Mouse (Mus musculus): Measurements from ENCODE around the gene Hcst. TPM values are rescaled to one million over a fixed set of nuclear protein-coding genes. Genes with fewer than 3 reads are reported as not detected.
A peak's percentile ranks its signal among the peaks of the same experiment; 100 is the strongest.

Gene Hcst
- polyA plus RNA-seq, 1 experiment from 2014 or later, result 4.0 TPM

DNA sequence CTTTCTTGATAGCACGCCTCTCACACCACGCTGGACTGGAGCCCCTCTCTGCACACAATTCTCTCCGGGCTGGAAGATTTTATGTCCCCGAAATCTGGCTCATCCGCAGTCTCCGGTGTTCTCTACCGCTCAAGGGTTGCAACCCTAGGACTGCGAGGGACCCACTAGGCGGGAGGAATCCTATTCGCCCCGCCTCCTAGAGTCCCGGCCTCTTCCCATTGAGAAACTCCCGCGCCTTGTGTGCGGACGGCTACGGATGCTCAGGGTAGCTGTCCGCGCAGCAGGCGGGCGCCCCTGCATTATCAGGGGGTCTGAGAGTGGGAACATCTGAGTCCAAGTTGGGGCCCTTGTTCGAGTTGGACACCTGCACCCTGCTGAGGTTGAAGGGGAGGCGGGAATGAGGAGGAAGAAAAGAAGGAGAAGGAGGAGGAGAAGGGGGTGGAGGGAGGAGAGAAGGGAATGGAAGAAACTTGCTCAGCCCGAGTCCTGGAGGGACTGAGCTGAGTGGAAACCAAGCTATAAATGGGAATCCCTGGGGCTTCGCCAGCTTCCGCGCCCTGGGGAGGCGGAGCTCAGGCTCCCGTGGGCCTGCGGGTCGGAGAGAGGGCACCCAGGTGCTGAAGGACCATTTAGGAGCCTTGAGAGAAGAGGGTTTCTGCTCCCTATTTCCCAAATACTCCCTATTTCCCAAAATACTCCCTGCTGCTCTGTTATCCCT, 37.4 kb upstream of the Hcst start:
- 1% methylated on average over 31 of the region's 31 CpGs for WGBS

DNA sequence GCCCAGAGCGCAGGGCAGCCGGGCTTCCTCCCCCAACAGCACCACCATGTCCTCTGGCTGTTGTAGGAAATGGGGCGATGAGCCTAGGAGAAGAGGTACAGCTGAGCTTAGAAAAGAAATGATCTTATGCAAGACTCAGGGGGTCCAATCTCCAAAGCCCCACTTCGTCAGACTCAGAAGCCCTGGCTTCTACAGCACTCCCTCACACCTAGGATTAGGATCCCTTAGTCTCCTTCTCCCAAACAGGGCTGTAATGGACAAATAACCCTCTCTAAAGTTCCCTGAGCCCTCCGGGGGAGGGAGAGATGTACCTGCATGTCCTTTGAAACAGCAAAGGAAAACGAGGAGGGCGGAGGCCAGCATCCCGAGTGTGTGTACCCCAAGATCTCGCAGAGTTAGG, 36.8 kb upstream of the Hcst start:
- Histone ChIP-seq H3K4me3 (ENCODE audit: low read depth, low read length) (no peak overlapping the region; the same call in 1 of the 2 replicates), H3K9me3 (ENCODE audit: control insufficient read depth) (no peaks in the 10 kb centered on the region), H3K36me3 (ENCODE audit: control insufficient read depth, insufficient read depth) (no peaks in the 10 kb centered on the region), H3K27ac (ENCODE audit: low read depth, low read length) (no peak overlapping the region), H3K9ac (ENCODE audit: low read depth, low read length) (no peak overlapping the region), H3K4me1 (replicated peaks; ENCODE audit: control insufficient read depth, insufficient read depth, low read length) (no peaks in the 10 kb centered on the region), H3K27me3 (replicated peaks; ENCODE audit: control insufficient read depth, insufficient read depth, low read length) (peaks cover 84% of the 10 kb centered on the region), H3K4me2 (replicated peaks; ENCODE audit: low read depth) (no peak overlapping the region)
- ATAC-seq, result no peak
- WGBS, result 2% methylated on average over 9 of the region's 9 CpGs
- TF ChIP-seq CTCF (IDR thresholded peaks at IDR 0.05; ENCODE audit: low read depth), result no peak

More for the DNA sequence above, 37.4 kb upstream of the Hcst start:
- Histone ChIP-seq H3K4me1 (replicated peaks; ENCODE audit: control insufficient read depth, insufficient read depth, low read length) (no peaks in the 10 kb centered on the region), H3K27ac (ENCODE audit: low read depth, low read length) (no peak overlapping the region), H3K4me3 (ENCODE audit: low read depth, low read length) (no peak overlapping the region; the same call in 1 of the 2 replicates), H3K9me3 (ENCODE audit: control insufficient read depth) (no peaks in the 10 kb centered on the region), H3K4me2 (replicated peaks; ENCODE audit: low read depth) (peak overlapping the region; percentile 35), H3K27me3 (replicated peaks; ENCODE audit: control insufficient read depth, insufficient read depth, low read length) (peaks cover 84% of the 10 kb centered on the region), H3K9ac (ENCODE audit: low read depth, low read length) (no peak overlapping the region), H3K36me3 (ENCODE audit: control insufficient read depth, insufficient read depth) (no peaks in the 10 kb centered on the region)
- no peak for TF ChIP-seq CTCF (IDR thresholded peaks at IDR 0.05; ENCODE audit: low read depth)
- no peak for ATAC-seq

DNA sequence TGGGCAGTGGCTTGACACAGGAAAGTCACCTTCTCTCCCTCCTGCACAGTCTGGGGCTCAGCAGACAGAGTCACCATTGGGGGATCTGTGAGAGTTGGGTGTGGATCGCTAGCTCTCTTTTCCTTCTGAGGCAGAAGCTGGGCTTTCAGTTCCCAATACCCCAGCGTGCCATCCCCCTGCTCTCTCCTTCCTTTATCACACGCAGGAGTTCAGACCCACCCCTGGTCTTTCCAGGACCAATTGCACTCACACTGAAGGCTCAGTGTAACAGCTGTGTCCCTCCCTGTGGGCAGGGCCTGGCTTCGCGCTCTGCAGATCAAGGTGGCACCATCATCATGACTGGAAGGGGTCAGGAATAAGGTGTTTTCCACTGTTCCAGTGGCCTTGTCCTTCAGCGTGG, 34.6 kb upstream of the Hcst start:
- Histone ChIP-seq H3K4me2 (replicated peaks; ENCODE audit: low read depth) (peak overlapping the region; percentile 56), H3K27me3 (replicated peaks; ENCODE audit: control insufficient read depth, insufficient read depth, low read length) (peaks cover 66% of the 10 kb centered on the region), H3K36me3 (ENCODE audit: control insufficient read depth, insufficient read depth) (no peaks in the 10 kb centered on the region), H3K9me3 (ENCODE audit: control insufficient read depth) (no peaks in the 10 kb centered on the region), H3K9ac (ENCODE audit: low read depth, low read length) (no peak overlapping the region), H3K27ac (ENCODE audit: low read depth, low read length) (no peak overlapping the region), H3K4me3 (ENCODE audit: low read depth, low read length) (0 out of 2 replicates have a peak overlapping the region, but pooled peaks have one; percentile 18), H3K4me1 (replicated peaks; ENCODE audit: control insufficient read depth, insufficient read depth, low read length) (no peaks in the 10 kb centered on the region)
- TF ChIP-seq CTCF (IDR thresholded peaks at IDR 0.05; ENCODE audit: low read depth), result no peak
- ATAC-seq, result no peak
- 8% methylated on average over 6 of the region's 6 CpGs for WGBS

DNA sequence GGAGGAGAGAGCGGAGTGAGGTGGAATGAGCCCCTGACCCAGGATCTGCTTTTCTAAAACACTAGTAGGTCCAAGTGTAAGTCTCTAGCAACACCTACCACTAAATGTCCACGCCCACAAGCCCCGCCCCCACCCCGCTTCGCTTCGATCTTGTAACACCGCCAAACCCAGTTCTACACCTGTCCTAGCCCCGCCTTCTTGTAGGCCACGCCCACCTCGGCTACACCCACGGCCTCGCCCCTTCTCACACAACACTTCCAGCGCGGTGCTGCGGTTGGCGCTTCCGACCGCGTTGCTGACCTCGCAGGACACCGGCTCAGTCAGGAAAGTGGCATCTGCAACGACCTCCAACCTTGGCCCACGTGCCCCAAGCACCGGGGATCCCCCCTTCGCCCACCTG, 34.1 kb upstream of the Hcst start:
- Histone ChIP-seq H3K36me3 (ENCODE audit: control insufficient read depth, insufficient read depth) (no peaks in the 10 kb centered on the region), H3K9me3 (ENCODE audit: control insufficient read depth) (no peaks in the 10 kb centered on the region), H3K4me3 (ENCODE audit: low read depth, low read length) (0 out of 2 replicates have a peak overlapping the region, but pooled peaks have one; percentile 18), H3K4me2 (replicated peaks; ENCODE audit: low read depth) (peak overlapping the region; percentile 56), H3K27ac (ENCODE audit: low read depth, low read length) (no peak overlapping the region), H3K9ac (ENCODE audit: low read depth, low read length) (no peak overlapping the region), H3K4me1 (replicated peaks; ENCODE audit: control insufficient read depth, insufficient read depth, low read length) (no peaks in the 10 kb centered on the region), H3K27me3 (replicated peaks; ENCODE audit: control insufficient read depth, insufficient read depth, low read length) (peaks cover 61% of the 10 kb centered on the region)
- ATAC-seq, result peak; percentile 76
- 1% methylated on average over 25 of the region's 25 CpGs for WGBS
- no peak for TF ChIP-seq CTCF (IDR thresholded peaks at IDR 0.05; ENCODE audit: low read depth)

DNA sequence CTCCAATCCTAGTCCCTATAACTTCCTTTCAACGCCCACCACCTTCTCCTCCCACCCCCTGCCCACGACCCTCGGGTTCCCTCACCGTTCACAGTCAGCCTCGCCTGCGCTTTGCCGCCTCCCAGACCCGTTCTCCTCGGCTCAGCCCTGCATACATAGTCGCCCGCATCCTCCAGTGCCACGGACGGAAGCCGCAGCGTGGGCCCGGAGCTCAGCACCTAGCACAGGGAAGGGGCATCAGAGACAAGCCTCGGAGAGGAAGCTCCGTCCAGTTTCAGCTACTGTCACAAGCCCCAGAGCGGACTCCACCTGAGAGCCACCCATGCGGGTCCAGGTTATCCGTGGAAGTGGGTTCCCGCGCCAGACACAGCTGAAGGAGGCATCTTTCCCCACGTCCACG, 33.7 kb upstream of the Hcst start:
- Histone ChIP-seq H3K9me3 (ENCODE audit: control insufficient read depth) (no peaks in the 10 kb centered on the region), H3K27ac (ENCODE audit: low read depth, low read length) (no peak overlapping the region), H3K27me3 (replicated peaks; ENCODE audit: control insufficient read depth, insufficient read depth, low read length) (peaks cover 57% of the 10 kb centered on the region), H3K4me3 (ENCODE audit: low read depth, low read length) (0 out of 2 replicates have a peak overlapping the region, but pooled peaks have one; percentile 18), H3K4me1 (replicated peaks; ENCODE audit: control insufficient read depth, insufficient read depth, low read length) (no peaks in the 10 kb centered on the region), H3K36me3 (ENCODE audit: control insufficient read depth, insufficient read depth) (no peaks in the 10 kb centered on the region), H3K9ac (ENCODE audit: low read depth, low read length) (no peak overlapping the region), H3K4me2 (replicated peaks; ENCODE audit: low read depth) (peak overlapping the region; percentile 56)
- ATAC-seq, result no peak
- TF ChIP-seq CTCF (IDR thresholded peaks at IDR 0.05; ENCODE audit: low read depth), result no peak
- 18% methylated on average over 25 of the region's 25 CpGs for WGBS

DNA sequence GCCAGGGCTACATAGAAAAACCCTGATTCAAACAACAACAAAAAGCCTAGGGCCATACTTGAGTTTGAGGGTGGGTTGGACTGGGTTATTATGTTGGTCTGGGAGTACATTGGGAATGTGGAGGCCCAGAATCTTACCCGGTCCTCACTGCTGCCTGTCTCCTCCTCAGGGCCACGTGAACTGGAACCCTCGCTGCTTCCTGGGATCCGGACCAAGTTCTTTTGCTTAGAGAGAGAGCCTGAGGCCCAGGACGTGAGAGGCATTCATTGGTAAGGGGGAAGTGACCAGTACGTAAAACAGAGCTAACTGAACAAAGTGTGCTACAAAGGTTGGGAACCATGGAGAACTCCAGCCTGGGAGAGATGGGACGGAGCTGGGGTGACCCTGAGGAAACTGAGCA, 30.6 kb upstream of the Hcst start:
- ATAC-seq, result no peak
- 72% methylated on average over 7 of the region's 7 CpGs for WGBS

More for the DNA sequence above, 30.6 kb upstream of the Hcst start:
- H3K4me3 ChIP-seq (ENCODE audit: low read depth, low read length), result no peak overlapping the region
- peaks cover 32% of the 10 kb centered on the region for H3K27me3 ChIP-seq (replicated peaks; ENCODE audit: control insufficient read depth, insufficient read depth, low read length)
- H3K4me1 ChIP-seq (replicated peaks; ENCODE audit: control insufficient read depth, insufficient read depth, low read length), result no peaks in the 10 kb centered on the region
- no peaks in the 10 kb centered on the region for H3K9me3 ChIP-seq (ENCODE audit: control insufficient read depth)
- no peak overlapping the region for H3K4me2 ChIP-seq (replicated peaks; ENCODE audit: low read depth)
- TF ChIP-seq CTCF (IDR thresholded peaks at IDR 0.05; ENCODE audit: low read depth), result no peak
- H3K27ac ChIP-seq (ENCODE audit: low read depth, low read length), result no peak overlapping the region
- H3K9ac ChIP-seq (ENCODE audit: low read depth, low read length), result no peak overlapping the region
- no peaks in the 10 kb centered on the region for H3K36me3 ChIP-seq (ENCODE audit: control insufficient read depth, insufficient read depth)
